Mouse (Mus musculus) olfactory bulb, adult 2 months (tissue): ENCODE measurements around the gene Mab21l3.

Experiments
- CTCF ChIP-seq: fragments of 200-500 bp; IDR thresholded peaks from 2 replicates; pipeline ENCODE4 v1.5.1; 2012; ENCODE audit warnings: low read depth, mild to moderate bottlenecking, low read length, moderate library complexity; ENCODE audit not compliant: insufficient read depth
- POLR2A ChIP-seq: fragments of 200-500 bp; IDR thresholded peaks from 2 replicates; pipeline ENCODE4 v1.6.1; 2012; ENCODE audit warnings: mild to moderate bottlenecking, low read depth, low read length, moderate library complexity; ENCODE audit not compliant: insufficient read depth

DNA sequence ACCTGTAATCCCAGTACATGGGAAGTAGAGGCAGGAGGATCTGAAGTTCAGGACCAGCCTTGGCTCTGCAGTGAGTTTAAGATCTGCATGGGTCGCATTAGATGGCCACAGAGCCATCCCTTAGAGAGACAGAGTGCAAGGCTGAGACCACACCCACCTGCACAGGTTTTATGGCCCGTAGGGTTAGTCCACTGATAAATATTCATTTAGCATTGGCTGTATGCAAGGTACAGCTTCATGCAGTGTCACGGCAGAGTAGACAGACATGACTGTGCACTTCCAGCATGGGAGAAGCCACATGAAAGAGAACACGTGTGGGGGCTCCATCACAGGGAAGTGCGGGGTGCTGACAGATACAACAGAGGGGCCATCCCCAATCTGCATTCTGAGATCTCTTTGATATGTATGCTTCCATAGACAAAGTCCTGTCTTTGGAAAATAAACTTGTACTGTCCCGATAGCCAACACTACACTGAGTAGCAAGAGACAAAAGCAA lies 21.5 kb downstream of the Mab21l3 start:
- TF ChIP-seq POLR2A (no peak), CTCF (no peak)
